Mouse (Mus musculus) lung, adult 2 months (tissue): ENCODE data around the gene Rnf103.

Experiments used
- CTCF ChIP-seq: fragments of 200-500 bp; IDR thresholded peaks from 2 replicates; pipeline ENCODE4 v1.5.1; 2011; ENCODE audit warnings: mild to moderate bottlenecking, low read length, control low read depth; ENCODE audit not compliant: insufficient read depth
- POLR2A ChIP-seq: fragments of 200-500 bp; IDR thresholded peaks from 2 replicates; pipeline ENCODE4 v1.6.1; 2011; ENCODE audit warnings: low read depth, mild to moderate bottlenecking, control low read depth, low read length, borderline replicate concordance; ENCODE audit errors: extremely low read depth

GRCm38 (mm10) chr6:71475604-71476003 lies 18.1 kb upstream of the Rnf103 start:
- TF ChIP-seq POLR2A: no peak
- no peak for TF ChIP-seq CTCF
